Mouse (Mus musculus): ENCODE measurements around the gene Phactr3.

DNA sequence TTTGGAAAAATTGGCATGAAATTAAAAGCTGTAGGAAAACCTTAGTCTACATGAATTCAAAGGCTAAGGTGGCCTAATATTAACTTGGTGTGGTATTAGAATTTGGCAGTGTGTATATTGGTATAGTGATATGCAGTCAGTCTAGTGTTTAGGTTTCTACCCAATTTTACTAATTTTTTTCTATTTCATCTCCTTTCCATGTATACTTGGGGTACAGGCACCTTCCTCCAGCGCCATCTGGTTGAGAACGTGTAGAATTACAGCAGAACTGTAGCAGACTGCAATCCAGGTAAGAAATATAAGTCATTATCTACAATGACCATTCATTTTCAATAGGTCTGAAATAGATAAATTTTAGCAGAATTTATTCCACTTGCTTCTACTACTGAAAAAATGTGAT, 220.3 kb downstream of the Phactr3 start:
- TF ChIP-seq POLR2A (IDR thresholded peaks at IDR 0.05; ENCODE audit: borderline replicate concordance, low read depth, low read length), result no peak
- TF ChIP-seq CTCF (IDR thresholded peaks at IDR 0.05; ENCODE audit: low read depth, low read length), result no peak

Measured in bone marrow macrophage, adult 2 months (primary cell).